Mouse (Mus musculus) CD4-positive, CD25-positive, alpha-beta regulatory T cell, adult 2 months (primary cell): ENCODE data around the gene Syndig1l.

Experiments
- DNase-seq: peaks from one replicate; pipeline ENCODE4 v3.0.0-alpha.2; 2012; ENCODE audit warnings: low read depth, low spot score

Gene Syndig1l

GRCm38 (mm10) chr12:84698319-84699081 lies at the start of gene Syndig1l:
Gene Syndig1l (minus strand): TSS chr12:84698831.
- DNase-seq = peak; percentile 64

GRCm38 (mm10) chr12:84748134-84748533 lies 49.5 kb upstream of the Syndig1l start:
- DNase-seq = no peak

- no peak for DNase-seq
Observed at GRCm38 (mm10) chr12:84745700-84746099, 47.1 kb upstream of the Syndig1l start.

GRCm38 (mm10) chr12:84743496-84743895 lies 44.9 kb upstream of the Syndig1l start:
- DNase-seq = no peak

- DNase-seq = no peak
Observed at GRCm38 (mm10) chr12:84733366-84733765, 34.7 kb upstream of the Syndig1l start.

GRCm38 (mm10) chr12:84728421-84728820 lies 29.8 kb upstream of the Syndig1l start:
- DNase-seq = no peak

GRCm38 (mm10) chr12:84727434-84727833 lies 28.8 kb upstream of the Syndig1l start:
- no peak for DNase-seq

GRCm38 (mm10) chr12:84726986-84727385 lies 28.4 kb upstream of the Syndig1l start:
- no peak for DNase-seq

GRCm38 (mm10) chr12:84726391-84726790 lies 27.8 kb upstream of the Syndig1l start:
- no peak for DNase-seq

- DNase-seq = no peak
Observed at GRCm38 (mm10) chr12:84718462-84719244, 20.0 kb upstream of the Syndig1l start.

GRCm38 (mm10) chr12:84714578-84714977 lies 15.9 kb upstream of the Syndig1l start:
- no peak for DNase-seq

- no peak for DNase-seq
Observed at GRCm38 (mm10) chr12:84709842-84710439, 11.3 kb upstream of the Syndig1l start.

GRCm38 (mm10) chr12:84707804-84708203 lies 9.2 kb upstream of the Syndig1l start:
- DNase-seq = no peak

- DNase-seq = no peak
Observed at GRCm38 (mm10) chr12:84706886-84707285, 8.3 kb upstream of the Syndig1l start.

- no peak for DNase-seq
Observed at GRCm38 (mm10) chr12:84702586-84702985, 4.0 kb upstream of the Syndig1l start.

GRCm38 (mm10) chr12:84692141-84692540 lies 6.5 kb downstream of the Syndig1l start:
- DNase-seq = no peak

GRCm38 (mm10) chr12:84691347-84691746 lies 7.3 kb downstream of the Syndig1l start:
- no peak for DNase-seq

GRCm38 (mm10) chr12:84689051-84689450 lies 9.6 kb downstream of the Syndig1l start:
- DNase-seq = no peak

GRCm38 (mm10) chr12:84687531-84687930 lies 11.1 kb downstream of the Syndig1l start:
- no peak for DNase-seq

GRCm38 (mm10) chr12:84686176-84686575 lies 12.5 kb downstream of the Syndig1l start:
- no peak for DNase-seq

- DNase-seq = no peak
Observed at GRCm38 (mm10) chr12:84684569-84684968, 14.1 kb downstream of the Syndig1l start.

- no peak for DNase-seq
Observed at GRCm38 (mm10) chr12:84676011-84676410, 22.6 kb downstream of the Syndig1l start.
